Mouse (Mus musculus) forebrain, embryonic 12.5 days (tissue): ENCODE measurements around the gene Dnaja3. TPM values are rescaled to one million over a fixed set of nuclear protein-coding genes. Genes with fewer than 3 reads are reported as not detected.

ENCODE experiments used
- ATAC-seq: fragments of 200-750 bp; cut with Nextera tagmentation; 2 replicates; pipeline ENCODE4 v1.8.0; 2017; ENCODE audit warnings: moderate TSS enrichment; ENCODE audit not compliant: low FRiP score
- H3K27ac ChIP-seq: fragments of 300-500 bp; sonication (generic); 2 replicates; pipeline ENCODE4 v1.5.1; 2016; ENCODE audit warnings: mild to moderate bottlenecking
- H3K27me3 ChIP-seq: fragments of 300-500 bp; sonication (generic); 2 replicates; pipeline ENCODE4 v1.6.1; 2016; ENCODE audit warnings: mild to moderate bottlenecking
- H3K36me3 ChIP-seq: fragments of 300-500 bp; sonication (generic); replicated peaks from 2 replicates; pipeline ENCODE4 v1.6.1; 2016; ENCODE audit warnings: mild to moderate bottlenecking
- H3K4me1 ChIP-seq: fragments of 300-500 bp; sonication (generic); 2 replicates; pipeline ENCODE4 v1.6.1; 2016
- H3K4me2 ChIP-seq: fragments of 300-500 bp; sonication (generic); 2 replicates; pipeline ENCODE4 v1.6.1; 2016; ENCODE audit warnings: mild to moderate bottlenecking, moderate library complexity
- H3K4me3 ChIP-seq: fragments of 300-500 bp; sonication (generic); replicated peaks from 2 replicates; pipeline ENCODE4 v1.5.1; 2016; ENCODE audit warnings: mild to moderate bottlenecking
- H3K9ac ChIP-seq: fragments of 300-500 bp; sonication (generic); 2 replicates; pipeline ENCODE4 v1.6.1; 2016; ENCODE audit warnings: mild to moderate bottlenecking
- H3K9me3 ChIP-seq: fragments of 300-500 bp; sonication (generic); 2 replicates; pipeline ENCODE4 v1.6.1; 2016
- WGBS: fragments of 180-500 bp; shearing (Covaris S2); methylation state at CpG from one replicate; pipeline ENCODE4 v1.1.7; 2016; 5-methylcytosine and 5-hydroxymethylcytosine counted together
- polyA plus RNA-seq: library from polyadenylated mRNA; unstranded; fragments of >200 nt; fragmentation: Nextera tagmentation; extraction: Ambion mirVana; gene quantifications from 2 replicates; pipeline ENCODE4 v1.2.1, GENCODE M21; 2016

The Dnaja3 gene
- polyA plus RNA-seq, 1 experiment from 2014 or later = 51.4 TPM

- WGBS = 34% methylated on average over 6 of the region's 6 CpGs
- Histone ChIP-seq H3K4me3 (no peak overlapping the region), H3K9me3 (no peaks in the 10 kb centered on the region), H3K9ac (no peak overlapping the region), H3K27ac (peak overlapping the region; percentile 70), H3K27me3 (no peaks in the 10 kb centered on the region), H3K4me2 (peak overlapping the region; percentile 93), H3K36me3 (no peaks in the 10 kb centered on the region), H3K4me1 (peaks cover 87% of the 10 kb centered on the region)
- ATAC-seq = no peak
Observed at GRCm38 (mm10) chr16:4598891-4599543, 40.8 kb upstream of the Dnaja3 start.

GRCm38 (mm10) chr16:4599616-4600015, 40.2 kb upstream of the Dnaja3 start:
- no peak overlapping the region for H3K4me2 ChIP-seq
- H3K36me3 ChIP-seq = no peaks in the 10 kb centered on the region
- WGBS = 77% methylated on average over 3 of the region's 3 CpGs
- no peak overlapping the region for H3K4me3 ChIP-seq
- H3K9ac ChIP-seq = no peak overlapping the region
- ATAC-seq = no peak
- H3K9me3 ChIP-seq = no peaks in the 10 kb centered on the region
- peaks cover 93% of the 10 kb centered on the region for H3K4me1 ChIP-seq
- no peak overlapping the region for H3K27ac ChIP-seq
- no peaks in the 10 kb centered on the region for H3K27me3 ChIP-seq

DNA sequence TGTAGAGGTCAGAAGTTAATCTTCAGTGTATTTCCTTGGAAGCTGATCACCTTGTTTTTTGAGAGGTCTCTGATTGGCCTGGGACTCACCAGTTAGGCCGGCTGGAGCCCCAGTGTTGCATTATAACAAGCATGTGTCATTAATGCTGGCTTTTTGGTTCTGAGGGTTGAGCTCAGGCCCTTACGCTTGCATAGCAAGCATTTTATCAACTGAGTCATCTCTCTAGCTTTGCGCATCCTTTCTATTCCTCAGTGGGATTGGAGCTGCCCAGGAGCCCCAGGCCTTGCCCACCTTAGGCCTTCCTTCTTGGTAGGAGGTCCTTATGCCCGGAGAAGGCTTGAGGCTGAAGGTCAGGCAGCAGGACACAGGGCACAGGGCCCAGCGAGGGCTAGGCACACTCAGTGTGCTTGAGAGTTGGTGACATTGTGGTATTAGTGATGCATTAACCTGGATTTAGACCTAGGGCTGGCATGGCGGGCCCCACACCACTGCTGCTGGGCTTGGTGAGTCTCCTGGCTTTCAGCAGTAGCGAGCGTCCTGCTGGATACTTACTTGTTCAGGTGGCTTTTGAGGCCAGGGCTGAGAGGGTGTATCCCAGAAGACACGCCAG, 39.0 kb upstream of the Dnaja3 start:
- H3K4me3 ChIP-seq = no peak overlapping the region
- 83% methylated on average over 9 of the region's 9 CpGs for WGBS

GRCm38 (mm10) chr16:4602189-4602588, 37.6 kb upstream of the Dnaja3 start:
- peak overlapping the region; percentile 29; the same call in 1 of the 2 replicates for H3K9ac ChIP-seq
- WGBS = 21% methylated on average over 3 of the region's 3 CpGs
- H3K27ac ChIP-seq = peak overlapping the region; percentile 57
- H3K9me3 ChIP-seq = no peaks in the 10 kb centered on the region
- no peaks in the 10 kb centered on the region for H3K27me3 ChIP-seq
- H3K4me1 ChIP-seq = peaks cover 97% of the 10 kb centered on the region
- no peak overlapping the region for H3K4me2 ChIP-seq
- no peak overlapping the region for H3K4me3 ChIP-seq
- H3K36me3 ChIP-seq = no peaks in the 10 kb centered on the region
- ATAC-seq = no peak

More for the DNA sequence above, 39.0 kb upstream of the Dnaja3 start:
- Histone ChIP-seq H3K4me2 (no peak overlapping the region), H3K4me1 (peaks cover 97% of the 10 kb centered on the region), H3K27ac (no peak overlapping the region), H3K9me3 (no peaks in the 10 kb centered on the region), H3K36me3 (no peaks in the 10 kb centered on the region), H3K27me3 (no peaks in the 10 kb centered on the region), H3K9ac (no peak overlapping the region)
- ATAC-seq = no peak

DNA sequence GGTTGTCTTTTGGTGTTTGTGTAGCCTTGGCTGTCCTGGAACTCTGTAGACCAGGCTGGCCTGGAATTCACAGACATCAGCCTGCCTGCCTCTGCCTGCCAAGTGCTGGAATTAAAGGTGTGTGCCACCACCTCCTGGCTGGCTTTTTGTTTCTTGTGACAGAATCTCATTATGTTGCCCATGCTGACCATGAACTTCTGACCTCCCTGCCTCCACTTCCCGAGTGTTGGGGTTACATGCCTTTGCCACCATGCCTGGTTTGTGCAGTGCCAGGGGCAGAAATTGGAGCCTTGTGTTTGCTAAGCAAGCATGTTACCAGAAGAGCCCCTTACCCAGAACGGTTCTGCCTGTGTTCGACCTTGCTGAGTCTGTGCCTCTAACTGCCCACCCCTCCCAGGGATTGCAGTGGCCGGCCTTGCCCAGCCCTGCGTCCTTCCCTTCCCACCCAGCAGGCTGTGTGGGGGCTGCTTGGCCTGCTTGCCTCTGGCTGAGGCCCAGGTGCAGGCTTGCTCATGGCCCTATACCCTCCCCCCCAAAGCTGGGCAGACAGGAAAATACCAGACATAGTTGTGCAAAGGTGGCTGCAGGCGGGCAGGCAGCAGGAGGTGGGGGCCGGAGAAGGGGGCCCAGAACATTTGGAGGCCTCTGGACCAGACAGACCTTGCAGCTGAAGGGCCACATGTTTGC, 36.9 kb upstream of the Dnaja3 start:
- ATAC-seq = no peak
- no peaks in the 10 kb centered on the region for H3K36me3 ChIP-seq
- H3K27ac ChIP-seq = peak overlapping the region; percentile 57; the same call in 1 of the 2 replicates
- 41% methylated on average over 7 of the region's 7 CpGs for WGBS
- H3K27me3 ChIP-seq = no peaks in the 10 kb centered on the region
- H3K4me3 ChIP-seq = no peak overlapping the region
- peaks cover 95% of the 10 kb centered on the region for H3K4me1 ChIP-seq
- no peaks in the 10 kb centered on the region for H3K9me3 ChIP-seq
- peak overlapping the region; percentile 48; the same call in 1 of the 2 replicates for H3K9ac ChIP-seq
- H3K4me2 ChIP-seq = no peak overlapping the region

GRCm38 (mm10) chr16:4603453-4603837, 36.3 kb upstream of the Dnaja3 start:
- peak overlapping the region; percentile 48; the same call in 1 of the 2 replicates for H3K9ac ChIP-seq
- no peak overlapping the region for H3K4me3 ChIP-seq
- no peak for ATAC-seq
- peaks cover 89% of the 10 kb centered on the region for H3K4me1 ChIP-seq
- peaks cover under 1% of the 10 kb centered on the region for H3K36me3 ChIP-seq
- 71% methylated on average over 1 of the region's 1 CpGs for WGBS
- H3K4me2 ChIP-seq = no peak overlapping the region
- H3K9me3 ChIP-seq = no peaks in the 10 kb centered on the region
- no peaks in the 10 kb centered on the region for H3K27me3 ChIP-seq
- H3K27ac ChIP-seq = peak overlapping the region; percentile 57; the same call in 1 of the 2 replicates

DNA sequence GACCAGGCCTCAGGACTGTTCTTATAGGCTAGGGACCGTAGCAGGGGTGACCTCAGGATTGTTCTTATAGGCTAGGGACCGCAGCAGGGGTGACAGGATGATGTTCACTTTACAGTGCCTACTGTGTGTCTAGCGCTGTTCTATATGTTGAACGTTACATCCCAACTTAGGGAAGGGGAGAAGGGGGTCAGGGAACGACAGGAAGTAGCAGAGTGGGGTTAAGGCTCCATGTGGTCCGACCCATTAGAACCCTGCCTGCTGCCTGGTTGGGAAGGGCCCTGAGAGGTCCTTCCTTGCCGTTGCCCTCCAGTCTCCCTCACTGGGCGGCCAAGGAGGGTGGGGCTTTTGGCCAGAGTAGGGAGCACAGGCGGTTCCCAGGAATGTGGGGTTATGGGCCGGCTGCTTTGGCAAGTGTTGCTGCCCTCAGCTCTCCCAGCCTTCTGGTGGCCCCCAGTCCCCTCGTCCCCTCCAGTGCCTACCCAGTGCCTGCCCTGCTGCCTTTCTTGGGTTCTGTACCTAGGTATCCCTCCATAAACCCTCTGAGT, 35.4 kb upstream of the Dnaja3 start:
- no peaks in the 10 kb centered on the region for H3K9me3 ChIP-seq
- 80% methylated on average over 11 of the region's 11 CpGs for WGBS
- peaks cover 10% of the 10 kb centered on the region for H3K36me3 ChIP-seq
- no peak overlapping the region for H3K4me2 ChIP-seq
- no peak for ATAC-seq
- peaks cover 80% of the 10 kb centered on the region for H3K4me1 ChIP-seq
- H3K27me3 ChIP-seq = no peaks in the 10 kb centered on the region
- no peak overlapping the region for H3K9ac ChIP-seq
- H3K27ac ChIP-seq = no peak overlapping the region; the same call in 1 of the 2 replicates
- H3K4me3 ChIP-seq = no peak overlapping the region

- H3K27me3 ChIP-seq = no peaks in the 10 kb centered on the region
- H3K9me3 ChIP-seq = no peaks in the 10 kb centered on the region
- peaks cover 23% of the 10 kb centered on the region for H3K36me3 ChIP-seq
- H3K4me2 ChIP-seq = no peak overlapping the region
- no peak overlapping the region for H3K4me3 ChIP-seq
- WGBS = 39% methylated on average over 13 of the region's 13 CpGs
- peaks cover 68% of the 10 kb centered on the region for H3K4me1 ChIP-seq
- ATAC-seq = 0 out of 2 replicates have a peak, but pooled peaks have one; percentile 42
- peak overlapping the region; percentile 46; the same call in 1 of the 2 replicates for H3K27ac ChIP-seq
- H3K9ac ChIP-seq = no peak overlapping the region
Observed at GRCm38 (mm10) chr16:4605514-4606131, 34.2 kb upstream of the Dnaja3 start.

DNA sequence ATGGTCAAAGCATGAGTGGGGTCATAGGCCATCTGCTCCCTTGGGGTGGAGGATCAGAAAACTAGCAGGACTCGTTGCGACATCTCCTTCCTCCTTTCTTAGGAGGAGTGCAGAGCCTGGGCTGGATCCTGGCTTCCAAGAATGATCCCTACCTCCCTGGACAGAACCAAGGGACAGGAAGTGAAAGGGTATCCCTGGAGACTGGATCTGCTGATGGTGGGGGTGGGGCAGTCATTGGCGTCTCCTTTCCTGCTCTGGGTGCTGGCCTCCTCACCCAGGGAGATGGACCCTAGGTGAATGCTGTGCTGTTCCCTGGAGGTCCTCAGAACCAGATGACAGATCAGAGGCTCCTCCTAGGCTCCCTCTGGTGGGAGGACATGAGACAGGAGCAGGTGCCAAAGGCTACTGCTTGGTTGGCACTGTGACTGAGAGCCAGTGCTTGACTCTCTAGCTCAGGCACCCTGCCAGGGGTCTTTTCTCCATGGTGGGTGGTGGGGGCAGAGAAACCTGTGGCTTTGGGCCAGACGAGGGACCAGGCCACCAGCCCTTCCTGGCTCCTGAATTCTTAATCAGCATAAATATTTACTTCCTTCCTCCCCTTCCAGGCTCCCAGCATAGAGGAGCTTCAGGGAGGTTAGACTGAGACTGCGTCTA, 33.2 kb upstream of the Dnaja3 start:
- WGBS = 40% methylated on average over 5 of the region's 5 CpGs
- H3K9ac ChIP-seq = no peak overlapping the region
- no peak overlapping the region for H3K4me2 ChIP-seq
- peak overlapping the region; percentile 46; the same call in 1 of the 2 replicates for H3K27ac ChIP-seq
- H3K27me3 ChIP-seq = no peaks in the 10 kb centered on the region
- peaks cover 30% of the 10 kb centered on the region for H3K36me3 ChIP-seq
- ATAC-seq = 0 out of 2 replicates have a peak, but pooled peaks have one; percentile 12
- no peak overlapping the region for H3K4me3 ChIP-seq
- no peaks in the 10 kb centered on the region for H3K9me3 ChIP-seq
- peaks cover 59% of the 10 kb centered on the region for H3K4me1 ChIP-seq

- Histone ChIP-seq H3K4me1 (peaks cover 47% of the 10 kb centered on the region), H3K27ac (0 out of 2 replicates have a peak overlapping the region, but pooled peaks have one; percentile 39), H3K27me3 (no peaks in the 10 kb centered on the region), H3K4me2 (no peak overlapping the region), H3K4me3 (no peak overlapping the region), H3K9ac (no peak overlapping the region), H3K36me3 (peaks cover 42% of the 10 kb centered on the region), H3K9me3 (no peaks in the 10 kb centered on the region)
- peak; percentile 50 for ATAC-seq
- WGBS = 53% methylated on average over 9 of the region's 9 CpGs
Observed at GRCm38 (mm10) chr16:4607818-4608531, 31.8 kb upstream of the Dnaja3 start.

GRCm38 (mm10) chr16:4608532-4609059, 31.2 kb upstream of the Dnaja3 start:
- 88% methylated on average over 19 of the region's 19 CpGs for WGBS
- Histone ChIP-seq H3K27me3 (no peaks in the 10 kb centered on the region), H3K9ac (no peak overlapping the region), H3K4me2 (no peak overlapping the region), H3K27ac (no peak overlapping the region), H3K4me1 (peaks cover 41% of the 10 kb centered on the region), H3K9me3 (no peaks in the 10 kb centered on the region), H3K4me3 (no peak overlapping the region), H3K36me3 (peaks cover 48% of the 10 kb centered on the region)
- ATAC-seq = no peak
